Mouse (Mus musculus) cerebellum, adult 9-11 months (tissue): ENCODE data around the gene Bnipl.
"Not testable (repeated sequence)": the region's sequence is repeated elsewhere in the genome, so short reads cannot be mapped to it uniquely, and the experiment has no call there.

ENCODE experiments used
- DNase-seq: peaks from one replicate; pipeline ENCODE4 v3.0.0; 2022

The Bnipl gene

DNA sequence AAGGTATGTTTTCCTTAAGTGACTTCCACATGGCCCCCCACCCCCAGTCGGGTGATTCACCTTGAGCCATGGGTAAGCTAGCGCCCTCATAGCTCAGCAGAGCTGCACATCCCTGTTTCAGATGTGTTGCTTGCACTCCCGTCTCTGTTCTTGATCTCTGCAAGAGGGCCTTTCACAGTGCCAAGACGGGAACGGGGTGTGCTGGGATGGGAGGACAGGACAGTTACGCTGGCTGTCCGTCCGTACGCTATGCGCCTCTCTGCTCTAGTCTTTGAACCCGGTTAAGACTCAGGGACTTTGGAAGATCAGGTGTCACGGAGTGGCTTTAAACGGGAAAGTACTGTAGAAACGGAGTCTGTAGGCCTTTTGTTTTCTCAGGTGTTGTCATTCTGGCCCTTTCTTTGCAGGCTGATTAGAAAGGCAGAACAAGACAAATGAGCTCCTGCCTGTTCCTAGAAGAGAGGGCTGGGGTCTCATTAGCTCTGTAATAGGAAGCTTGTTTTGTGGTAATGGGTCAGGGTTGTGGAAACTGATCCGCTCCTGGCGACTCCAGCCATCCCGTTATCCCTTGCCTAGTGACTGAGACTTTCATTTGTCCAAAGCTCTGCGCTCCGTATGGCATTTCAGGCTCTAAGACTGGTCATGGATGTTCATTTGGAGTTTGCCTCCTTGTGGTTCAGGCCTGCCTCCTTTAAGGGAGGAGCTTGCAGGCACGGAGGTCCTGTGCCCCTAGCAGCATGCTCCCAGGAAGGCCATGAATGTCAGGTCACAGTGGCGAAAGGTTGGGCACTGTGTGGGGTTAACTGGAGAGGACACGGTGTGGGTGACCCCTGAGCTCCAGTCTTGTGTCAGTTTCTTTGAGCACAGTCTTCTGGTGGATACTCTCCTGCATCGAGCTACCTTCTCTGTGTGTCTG, 15.3 kb downstream of the Bnipl start:
- no peak for DNase-seq

DNA sequence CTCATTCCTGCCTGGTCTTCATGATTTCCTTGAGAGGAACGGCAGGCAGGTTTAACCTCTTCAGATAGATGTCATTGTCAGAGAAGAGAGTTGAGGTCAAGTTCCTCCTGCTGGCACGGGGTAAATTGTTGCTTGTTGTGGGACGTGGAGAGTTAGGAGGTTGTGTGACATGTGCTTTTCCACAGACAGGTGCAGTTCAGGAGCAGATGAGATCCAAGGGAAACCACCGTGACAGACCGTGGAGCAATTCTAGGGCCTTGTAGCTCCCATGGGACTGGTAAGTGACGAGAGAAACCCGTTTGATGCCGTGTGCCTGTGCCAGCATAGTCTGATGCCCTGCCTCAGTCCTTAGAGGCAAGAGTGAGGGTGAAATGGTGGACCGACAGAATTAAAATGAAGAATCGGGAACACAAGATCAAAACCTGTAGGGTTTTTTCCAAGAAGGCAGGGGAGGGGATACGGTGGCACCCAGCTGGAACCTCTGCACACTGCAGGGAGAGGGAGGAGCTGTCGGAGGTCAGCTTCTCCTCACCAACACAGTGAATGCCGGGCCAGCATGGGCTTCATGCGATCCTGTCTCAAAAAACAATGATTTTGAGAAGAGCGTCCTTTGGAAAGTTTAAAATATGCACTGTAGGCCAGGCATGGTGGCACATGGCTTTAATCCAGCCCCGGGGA, 17.6 kb downstream of the Bnipl start:
- DNase-seq, result no peak

- no peak for DNase-seq
Measured at GRCm38 (mm10) chr3:95232771-95233170, 18.2 kb downstream of the Bnipl start.

- DNase-seq, result no peak
Measured at GRCm38 (mm10) chr3:95231298-95232221, 19.4 kb downstream of the Bnipl start, which contains the start of gene Mllt11. Gene Mllt11 (minus strand): TSS chr3:95232171.

GRCm38 (mm10) chr3:95230495-95231297, 20.3 kb downstream of the Bnipl start:
- DNase-seq, result no peak

DNA sequence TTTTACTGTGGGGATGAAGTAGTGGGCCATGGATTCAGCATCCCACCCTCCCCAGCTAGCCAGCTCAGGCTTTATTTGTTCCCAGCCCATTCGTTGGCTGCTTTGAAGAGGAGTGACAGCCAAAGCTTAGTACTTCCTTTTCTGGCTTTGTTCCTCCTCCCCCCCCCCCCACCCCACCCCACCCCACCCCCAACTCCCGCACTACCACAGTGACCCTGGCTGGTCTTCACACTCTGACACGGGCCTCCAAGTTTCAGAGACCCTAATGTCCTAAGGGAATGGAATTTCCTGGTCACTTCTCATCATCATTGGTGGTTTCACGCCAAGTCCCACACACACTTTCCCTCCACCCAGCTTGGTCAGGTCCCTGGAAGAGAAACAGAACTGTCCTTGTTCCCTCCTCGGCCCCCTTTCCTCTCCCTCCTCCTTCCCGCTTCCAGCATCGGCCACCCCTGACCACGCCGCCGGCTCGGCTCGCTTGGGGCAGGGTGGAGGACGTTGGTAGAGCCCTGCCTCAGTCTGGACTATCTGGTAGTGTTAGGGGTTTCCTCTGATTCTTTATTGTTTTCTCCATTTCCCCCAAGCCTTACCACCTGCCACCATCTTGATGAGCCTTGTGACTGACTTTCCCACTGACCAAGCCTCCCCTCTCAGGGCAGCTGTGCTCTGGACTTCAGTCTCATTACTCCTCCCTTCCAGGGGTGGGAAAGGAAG, 21.1 kb downstream of the Bnipl start:
- DNase-seq, result peak; percentile 69

DNA sequence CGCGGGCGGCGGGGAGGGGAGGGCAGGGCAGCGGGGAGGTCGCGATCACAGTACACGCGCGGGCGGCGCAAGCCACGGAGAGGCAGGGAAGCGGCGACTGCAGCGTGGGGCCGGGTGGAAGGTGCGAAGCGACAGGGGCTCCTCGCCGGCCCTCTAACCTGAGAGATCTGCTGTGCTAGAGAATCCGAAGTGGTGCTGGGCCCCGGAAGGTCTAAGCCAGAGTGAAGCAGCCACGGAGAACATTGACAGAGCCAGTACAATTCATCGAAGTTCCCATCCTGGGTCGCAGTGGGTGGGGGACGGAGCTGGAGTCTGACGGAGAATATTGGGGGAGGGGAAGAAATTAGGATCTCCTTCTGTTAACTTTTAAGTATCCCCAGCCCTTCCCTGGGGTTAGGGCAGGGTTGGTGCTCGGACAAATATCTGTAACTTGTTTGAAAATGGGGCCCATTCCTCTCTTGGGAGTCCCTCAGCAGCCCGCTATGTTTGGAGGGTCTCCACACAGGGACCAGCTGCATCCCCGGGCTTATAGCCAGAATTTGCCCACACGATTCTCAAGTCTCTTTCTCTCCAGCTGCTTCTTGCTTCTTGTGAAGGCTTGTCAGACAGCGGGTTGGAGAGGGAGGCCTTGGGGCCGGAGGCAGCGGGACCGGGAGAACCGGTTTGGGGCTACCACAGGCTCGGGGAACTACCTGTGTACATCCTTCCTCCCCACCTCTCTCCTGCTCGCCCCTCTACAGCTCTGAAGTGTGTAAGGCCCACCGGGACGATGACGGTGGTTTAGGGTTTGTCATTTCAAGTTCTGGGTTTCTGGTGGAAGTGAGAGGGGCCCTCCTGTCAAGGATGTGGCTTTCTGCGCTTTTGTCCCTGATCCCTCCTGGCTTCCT, 21.9 kb downstream of the Bnipl start:
- DNase-seq, result peak; percentile 73

GRCm38 (mm10) chr3:95228148-95228893, 22.7 kb downstream of the Bnipl start, which contains the start of gene Cdc42se1:
Gene Cdc42se1 (plus strand): TSS chr3:95228732.
- DNase-seq, result peak; percentile 89

DNA sequence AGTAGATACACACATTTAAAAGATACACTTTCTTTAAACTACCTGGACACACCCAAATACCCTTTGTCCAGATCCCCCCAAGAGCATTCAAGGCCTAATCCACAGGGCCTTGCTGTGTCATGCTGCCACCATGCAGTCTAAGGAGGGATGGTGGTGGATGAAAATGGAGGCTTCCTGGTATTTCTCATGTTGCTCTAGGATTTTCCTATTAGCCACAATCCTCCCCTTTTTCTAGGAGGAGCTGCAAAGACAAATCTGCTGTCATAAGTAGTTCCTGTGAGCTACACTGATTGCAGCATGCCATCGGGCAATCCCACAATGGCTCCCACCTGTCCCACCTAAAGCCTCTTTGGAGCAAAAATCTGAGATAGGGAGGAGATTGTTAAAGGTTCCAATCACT, 23.8 kb downstream of the Bnipl start:
- peak; percentile 41 for DNase-seq

GRCm38 (mm10) chr3:95224295-95224694, 26.7 kb downstream of the Bnipl start:
- peak; percentile 45 for DNase-seq

- DNase-seq, result no peak
Measured at GRCm38 (mm10) chr3:95223041-95223440, 28.0 kb downstream of the Bnipl start.

- DNase-seq, result peak; percentile 64
Measured at GRCm38 (mm10) chr3:95218466-95219137, 32.4 kb downstream of the Bnipl start.

DNA sequence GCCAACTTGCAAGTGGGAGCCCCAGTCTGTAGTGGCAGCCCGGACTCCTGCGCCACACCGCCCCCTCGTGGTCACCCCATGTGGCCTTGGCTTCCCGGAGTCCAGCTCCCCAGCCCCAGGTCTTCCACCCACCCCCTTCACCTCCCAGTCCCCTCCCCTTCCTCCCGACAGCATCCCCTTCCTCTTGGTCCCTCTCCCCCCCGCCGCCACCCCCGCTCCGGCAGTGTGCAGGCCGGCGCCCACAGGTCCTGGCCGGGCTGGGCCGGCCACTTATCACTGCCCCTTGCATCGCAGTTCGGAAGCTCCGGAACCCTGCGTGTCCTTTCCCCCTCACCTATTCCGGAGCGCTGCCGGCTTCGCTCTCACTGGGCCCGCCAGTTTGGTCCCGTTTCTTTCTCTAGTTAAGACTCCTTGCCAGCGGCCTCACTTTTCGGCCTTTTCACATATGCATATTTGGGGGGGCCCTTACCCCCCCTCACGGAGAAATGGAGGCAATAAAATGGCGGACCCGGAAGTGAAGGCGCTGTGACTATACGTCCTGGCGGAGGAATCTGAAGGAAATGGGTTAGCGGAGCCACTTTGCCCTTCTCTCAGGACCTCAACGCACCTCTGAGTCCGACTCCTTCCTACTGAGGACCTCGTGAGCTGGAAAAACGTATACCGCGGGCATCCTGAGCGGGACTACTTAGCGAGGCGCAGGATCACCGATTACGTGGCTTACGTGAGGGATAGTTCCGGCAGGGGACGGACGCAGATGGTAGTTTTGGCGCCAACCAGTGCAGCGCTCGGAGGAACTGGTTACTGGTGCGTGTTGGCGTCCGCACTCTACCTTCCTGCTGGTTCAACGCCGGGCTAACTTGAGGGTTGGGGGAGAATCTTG, 33.5 kb downstream of the Bnipl start, which contains the start of gene Gabpb2:
Gene Gabpb2, minus strand, starts transcription at position 662 of the 880 bp plus-strand sequence.
- peak; percentile 92 for DNase-seq

- no peak for DNase-seq
Measured at GRCm38 (mm10) chr3:95216655-95217254, 34.2 kb downstream of the Bnipl start.

DNA sequence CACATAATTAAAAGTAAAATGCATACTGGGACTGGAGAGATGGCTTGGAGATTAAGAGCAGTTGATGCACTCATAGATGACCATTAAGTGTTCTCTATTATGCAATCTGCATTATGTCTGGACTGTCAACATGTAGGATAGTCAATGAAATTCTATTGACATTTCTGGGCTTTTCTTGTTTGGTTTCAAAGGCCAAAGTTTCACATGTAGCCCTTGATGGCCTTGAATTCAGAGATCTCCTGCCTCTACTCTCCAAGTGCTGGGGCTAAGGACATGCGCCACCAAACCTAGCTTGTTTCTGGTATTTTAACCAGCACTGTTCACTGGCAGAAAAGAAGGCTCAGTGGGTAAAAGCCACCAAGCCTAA, 37.4 kb downstream of the Bnipl start:
- no peak for DNase-seq

GRCm38 (mm10) chr3:95212889-95213608, 37.9 kb downstream of the Bnipl start:
- DNase-seq, result not testable (repeated sequence)

DNA sequence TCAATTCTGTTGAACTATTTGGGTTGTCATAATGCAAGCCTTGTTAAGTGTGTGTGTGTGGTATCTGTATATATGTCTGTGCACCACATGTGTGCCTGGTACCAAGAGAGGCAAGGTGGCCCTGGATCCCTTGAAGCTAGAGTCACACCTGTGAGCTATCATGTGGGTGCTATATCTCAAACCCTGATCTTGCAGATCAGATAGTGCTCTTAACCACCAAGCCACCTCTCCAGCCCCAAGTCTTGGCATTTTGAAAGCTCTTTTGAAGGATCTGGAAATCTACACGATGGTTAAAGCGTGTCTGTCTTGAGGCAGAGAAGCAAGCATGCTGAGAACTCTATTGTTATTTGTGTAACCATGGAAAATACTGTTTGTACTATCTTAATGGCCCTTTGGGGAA, 40.4 kb downstream of the Bnipl start:
- no peak for DNase-seq
